Mouse (Mus musculus): ENCODE measurements around the gene Dnah7a. TPM values are rescaled to one million over a fixed set of nuclear protein-coding genes. Genes with fewer than 3 reads are reported as not detected.
A peak's percentile ranks its signal among the peaks of the same experiment; 100 is the strongest.

Dnah7a gene
- total and polyA plus RNA-seq, 3 experiments: not detected

DNA sequence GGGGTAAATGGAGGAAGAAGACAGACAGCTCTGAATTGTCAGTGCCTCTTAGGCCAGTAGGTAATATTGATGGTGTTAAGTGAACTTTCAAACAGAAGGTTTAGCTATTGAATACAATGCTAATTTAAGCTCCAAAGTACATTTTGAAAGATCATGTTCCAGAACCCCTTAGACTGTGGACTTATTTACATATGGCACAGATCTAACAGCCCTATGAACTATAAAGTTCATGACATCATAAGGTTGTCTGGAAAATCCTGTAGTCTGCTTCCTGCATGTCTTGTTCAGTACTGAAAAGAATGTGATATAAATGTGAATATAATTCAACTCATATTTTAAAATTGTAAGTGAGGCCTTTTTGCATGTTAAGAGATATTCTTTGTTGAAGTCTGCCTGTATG is 347.6 kb downstream of the Dnah7a start:
- Histone ChIP-seq H3K9me3 (replicated peaks; ENCODE audit: insufficient read depth, low read length) (no peaks in the 10 kb centered on the region), H3K4me3 (ENCODE audit: control insufficient read depth in 1 of 2, insufficient read depth in 1 of 2, low read depth in 2 of 2, low read length in 2 of 2) (no peak overlapping the region), H3K27ac (ENCODE audit: control insufficient read depth, low read depth, low read length) (no peak overlapping the region), H3K4me1 (ENCODE audit: control insufficient read depth in 1 of 2, insufficient read depth in 2 of 2, low read length in 2 of 2) (no peaks in the 10 kb centered on the region), H3K36me3 (ENCODE audit: control insufficient read depth in 1 of 2, insufficient read depth in 2 of 2, low read length in 2 of 2) (no peaks in the 10 kb centered on the region), H3K9ac (ENCODE audit: control insufficient read depth, low read depth, low read length, poor library complexity, severe bottlenecking) (no peak overlapping the region), H3K79me2 (ENCODE audit: control insufficient read depth, insufficient read depth, low read length, poor library complexity) (no peaks in the 10 kb centered on the region), H3K27me3 (ENCODE audit: control insufficient read depth in 1 of 2, insufficient read depth in 2 of 2, low read length in 2 of 2) (peaks cover 4 to 6% of the 10 kb centered on the region in 2 experiments)
- DNase-seq (ENCODE audit: low read depth, low spot score): no peak
- no peak for TF ChIP-seq NELFE (IDR thresholded peaks at IDR 0.05; ENCODE audit: low read depth, low read length)
- TF ChIP-seq MYC (IDR thresholded peaks at IDR 0.05; ENCODE audit: low read depth, low read length): no peak
- no peak for TF ChIP-seq MXI1 (IDR thresholded peaks at IDR 0.05; ENCODE audit: low read depth, low read length)
- no peak for TF ChIP-seq POLR2AphosphoS5 (IDR thresholded peaks at IDR 0.05; ENCODE audit: borderline replicate concordance, low read depth, low read length)
- TF ChIP-seq UBTF (IDR thresholded peaks at IDR 0.05; ENCODE audit: borderline replicate concordance, insufficient read depth, low read depth, low read length): no peak
- TF ChIP-seq POLR2A (IDR thresholded peaks at IDR 0.05; ENCODE audit: control insufficient read depth in 1 of 2, insufficient read depth in 1 of 2, low read depth in 1 of 2, low read length in 2 of 2, poor library complexity in 1 of 2): no peak
- TF ChIP-seq HCFC1 (IDR thresholded peaks at IDR 0.05; ENCODE audit: low read depth, low read length): no peak
- no peak for TF ChIP-seq RAD21 (IDR thresholded peaks at IDR 0.05; ENCODE audit: low read depth, low read length)
- TF ChIP-seq MAFK (IDR thresholded peaks at IDR 0.05; ENCODE audit: borderline replicate concordance, low read depth, low read length): no peak
- no peak for TF ChIP-seq MAX (IDR thresholded peaks at IDR 0.05; ENCODE audit: low read length)

DNA sequence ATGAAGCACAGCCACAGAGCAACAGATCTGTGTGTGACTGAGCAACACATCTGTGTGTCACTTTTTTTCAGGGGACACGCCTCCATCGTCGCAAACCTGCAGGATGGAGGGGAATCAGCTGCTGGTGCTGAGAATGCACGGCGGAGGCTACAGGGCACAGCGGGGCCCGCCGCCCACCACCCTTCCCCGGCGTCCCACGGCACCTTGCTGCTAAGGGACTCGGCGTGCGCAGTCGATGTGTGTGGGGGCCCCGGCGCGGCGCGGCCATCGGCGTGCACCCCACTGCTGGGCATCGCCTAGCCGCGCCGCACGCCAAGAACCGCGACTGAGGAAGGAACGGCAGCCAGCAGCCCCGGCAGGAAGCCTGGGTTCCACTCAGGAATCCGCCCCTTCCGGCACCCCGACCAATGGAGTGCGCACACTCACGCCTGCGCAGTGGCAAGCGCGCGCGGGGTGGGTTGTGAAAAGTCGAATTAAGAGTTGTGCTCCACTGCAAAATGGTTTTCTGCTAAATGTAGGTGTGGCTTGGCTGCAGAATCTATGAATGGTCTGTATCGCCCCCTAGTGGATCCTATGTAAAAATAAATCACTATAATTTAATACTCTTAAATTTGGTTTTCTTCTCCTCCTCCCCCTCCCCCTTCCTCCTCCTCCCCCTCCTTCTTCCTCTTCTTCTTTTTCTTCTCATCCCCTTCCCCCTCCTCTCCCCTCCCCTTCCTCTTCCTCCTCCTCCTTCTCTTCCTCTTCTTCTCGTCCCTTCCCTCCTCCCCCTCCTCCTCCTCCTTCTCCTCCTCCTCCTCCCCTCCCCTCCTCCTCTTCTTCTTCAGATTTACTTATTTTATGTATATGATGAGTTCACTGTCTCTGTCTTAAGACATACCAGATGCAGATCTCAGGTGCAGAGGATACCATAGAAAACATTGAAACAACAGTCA is 354.0 kb downstream of the Dnah7a start, which contains the start of the genes Asdurf, Gm28551 and Asnsd1:
Asdurf (minus strand) TSS at position 293 of the 935 bp plus-strand sequence.
Gm28551 (minus strand) TSS at position 341 of the 935 bp plus-strand sequence.
Asnsd1 (minus strand) TSS at position 426 of the 935 bp plus-strand sequence.
- Histone ChIP-seq H3K36me3 (ENCODE audit: control insufficient read depth in 1 of 2, insufficient read depth in 2 of 2, low read length in 2 of 2) (peaks cover 5 to 9% of the 10 kb centered on the region in 2 experiments; a peak in 3 of 4 replicates), H3K79me2 (ENCODE audit: control insufficient read depth, insufficient read depth, low read length, poor library complexity) (peaks cover 7% of the 10 kb centered on the region; the same call in 1 of the 2 replicates), H3K9me3 (replicated peaks; ENCODE audit: insufficient read depth, low read length) (no peaks in the 10 kb centered on the region), H3K9ac (ENCODE audit: control insufficient read depth, low read depth, low read length, poor library complexity, severe bottlenecking) (peak within 1 kb of the TSS; percentile 81), H3K4me1 (ENCODE audit: control insufficient read depth in 1 of 2, insufficient read depth in 2 of 2, low read length in 2 of 2) (no peaks in the 10 kb centered on the region; a peak in 1 of 4 replicates), H3K4me3 (ENCODE audit: control insufficient read depth in 1 of 2, insufficient read depth in 1 of 2, low read depth in 2 of 2, low read length in 2 of 2) (peak within 1 kb of the TSS; percentile 65 to 68), H3K27me3 (ENCODE audit: control insufficient read depth in 1 of 2, insufficient read depth in 2 of 2, low read length in 2 of 2) (no peaks in the 10 kb centered on the region), H3K27ac (ENCODE audit: control insufficient read depth, low read depth, low read length) (peak within 1 kb of the TSS; percentile 26)
- peak; percentile 97 for DNase-seq (ENCODE audit: low read depth, low spot score)
- no peak for TF ChIP-seq GATA1 (IDR thresholded peaks at IDR 0.05; ENCODE audit: low read depth, low read length)
- TF ChIP-seq POLR2AphosphoS2 (IDR thresholded peaks at IDR 0.05; ENCODE audit: low read length): peak; percentile 64; the same call in 1 of the 2 replicates
- no peak for TF ChIP-seq TAL1 (IDR thresholded peaks at IDR 0.05; ENCODE audit: low read length)
- no peak for TF ChIP-seq MAX (IDR thresholded peaks at IDR 0.05; ENCODE audit: low read length)
- no peak for TF ChIP-seq ZKSCAN1 (IDR thresholded peaks at IDR 0.05; ENCODE audit: low read depth, low read length)
- peak in 2 of 3 experiments; percentile 16 to 76; a peak in 2 of 6 replicates for TF ChIP-seq CTCF (IDR thresholded peaks at IDR 0.05 in 2 of 3, conservative IDR thresholded peaks at IDR 0.05 in 1 of 3; ENCODE audit: control insufficient read depth in 1 of 3, insufficient read depth in 1 of 3, low read depth in 2 of 3, low read length in 3 of 3, poor library complexity in 1 of 3, severe bottlenecking in 1 of 3)
- peak; percentile 98 for TF ChIP-seq NRF1 (IDR thresholded peaks at IDR 0.05; ENCODE audit: insufficient read depth, low read depth, low read length, poor library complexity, severe bottlenecking)
- no peak for TF ChIP-seq MAFK (IDR thresholded peaks at IDR 0.05; ENCODE audit: borderline replicate concordance, low read depth, low read length)
- TF ChIP-seq MAZ (IDR thresholded peaks at IDR 0.05; ENCODE audit: low read depth, low read length): peak; percentile 78; the same call in 1 of the 2 replicates
- no peak; the same call in 1 of the 2 replicates for TF ChIP-seq SIN3A (IDR thresholded peaks at IDR 0.05; ENCODE audit: low read length)
- no peak for TF ChIP-seq MEF2A (IDR thresholded peaks at IDR 0.05; ENCODE audit: extremely low read depth, insufficient replicate concordance, low read depth, low read length, poor library complexity, severe bottlenecking)
- no peak for TF ChIP-seq ZNF384 (IDR thresholded peaks at IDR 0.05; ENCODE audit: low read depth, low read length)
- peak; percentile 79 for TF ChIP-seq ELF1 (IDR thresholded peaks at IDR 0.05; ENCODE audit: low read depth, low read length)
- TF ChIP-seq HCFC1 (IDR thresholded peaks at IDR 0.05; ENCODE audit: low read depth, low read length): peak; percentile 81
- no peak for TF ChIP-seq CHD1 (IDR thresholded peaks at IDR 0.05; ENCODE audit: low read depth, low read length)
- peak; percentile 70; the same call in 1 of the 2 replicates for TF ChIP-seq TBP (IDR thresholded peaks at IDR 0.05; ENCODE audit: low read depth, low read length)
- peak; percentile 41; the same call in 1 of the 2 replicates for TF ChIP-seq TCF12 (IDR thresholded peaks at IDR 0.05; ENCODE audit: low read depth, low read length)
- TF ChIP-seq RAD21 (IDR thresholded peaks at IDR 0.05; ENCODE audit: low read depth, low read length): peak; percentile 90
- TF ChIP-seq MXI1 (IDR thresholded peaks at IDR 0.05; ENCODE audit: low read depth, low read length): no peak; the same call in 1 of the 2 replicates
- TF ChIP-seq USF2 (IDR thresholded peaks at IDR 0.05; ENCODE audit: borderline replicate concordance in 1 of 2, insufficient read depth in 1 of 2, low read depth in 1 of 2, low read length in 2 of 2): no peak
- TF ChIP-seq MYC (IDR thresholded peaks at IDR 0.05; ENCODE audit: low read depth, low read length): peak; percentile 65; the same call in 1 of the 2 replicates
- no peak for TF ChIP-seq RCOR1 (IDR thresholded peaks at IDR 0.05; ENCODE audit: low read depth, low read length)
- no peak for TF ChIP-seq POLR2AphosphoS5 (IDR thresholded peaks at IDR 0.05; ENCODE audit: borderline replicate concordance, low read depth, low read length)
- TF ChIP-seq NELFE (IDR thresholded peaks at IDR 0.05; ENCODE audit: low read depth, low read length): peak; percentile 93

Data from MEL (cell line).